Mouse (Mus musculus) C2C12 (cell line): ENCODE data around the gene D430041D05Rik.

ENCODE experiments used
- CEBPB ChIP-seq: IDR thresholded peaks from one replicate; pipeline ENCODE4 v1.6.1; 2011; ENCODE audit warnings: low read depth, mild to moderate bottlenecking, control low read depth, moderate library complexity
- CTCF ChIP-seq: IDR thresholded peaks from one replicate; pipeline ENCODE4 v1.5.1; 2011; ENCODE audit not compliant: control insufficient read depth, insufficient read depth, insufficient read length
- FOSL1 ChIP-seq: IDR thresholded peaks from one replicate; pipeline ENCODE4 v1.8.0; 2011; ENCODE audit warnings: mild to moderate bottlenecking, low read length; ENCODE audit not compliant: poor library complexity, insufficient read depth, severe bottlenecking
- MAX ChIP-seq: IDR thresholded peaks from one replicate; pipeline ENCODE4 v1.6.1; 2011; ENCODE audit warnings: mild to moderate bottlenecking, control low read depth
- MYOD1 ChIP-seq: IDR thresholded peaks from one replicate; pipeline ENCODE4 v1.6.1; 2011; ENCODE audit warnings: low read depth; ENCODE audit not compliant: control insufficient read depth, insufficient read length
- MYOG ChIP-seq: IDR thresholded peaks from one replicate; pipeline ENCODE4 v1.6.1; 2011; ENCODE audit not compliant: control insufficient read depth, insufficient read length; ENCODE audit errors: extremely low read depth
- USF1 ChIP-seq: IDR thresholded peaks from one replicate; pipeline ENCODE4 v1.6.1; 2011; ENCODE audit warnings: low read depth, mild to moderate bottlenecking, control low read depth, moderate library complexity

DNA sequence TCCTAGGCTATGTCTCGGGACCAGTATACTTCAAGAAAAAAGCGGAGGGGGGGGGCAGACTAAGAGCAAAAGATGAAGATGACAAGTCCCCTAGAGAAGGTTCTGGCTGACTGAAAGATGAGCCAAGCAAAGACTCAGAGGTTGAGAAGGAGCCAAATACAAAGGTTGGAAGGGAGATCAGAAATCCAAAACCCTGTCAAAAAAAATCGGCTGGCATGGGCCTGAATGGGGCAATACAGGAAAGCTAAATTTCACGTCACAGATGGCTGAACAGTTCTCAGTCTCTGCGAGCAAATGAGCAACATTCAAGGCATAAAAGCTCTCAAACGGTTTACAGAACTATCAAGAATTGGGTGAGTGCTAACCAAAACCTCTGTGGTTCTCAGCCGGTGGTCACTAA, 2.5 kb downstream of the D430041D05Rik start:
- TF ChIP-seq CTCF: no peak
- no peak for TF ChIP-seq FOSL1
- no peak for TF ChIP-seq USF1
- no peak for TF ChIP-seq MAX
- no peak for TF ChIP-seq CEBPB
- TF ChIP-seq MYOD1: no peak
- TF ChIP-seq MYOG: no peak
